13 mouse cellular contexts compared by ENCODE assay signal in the genomic region with DNA sequence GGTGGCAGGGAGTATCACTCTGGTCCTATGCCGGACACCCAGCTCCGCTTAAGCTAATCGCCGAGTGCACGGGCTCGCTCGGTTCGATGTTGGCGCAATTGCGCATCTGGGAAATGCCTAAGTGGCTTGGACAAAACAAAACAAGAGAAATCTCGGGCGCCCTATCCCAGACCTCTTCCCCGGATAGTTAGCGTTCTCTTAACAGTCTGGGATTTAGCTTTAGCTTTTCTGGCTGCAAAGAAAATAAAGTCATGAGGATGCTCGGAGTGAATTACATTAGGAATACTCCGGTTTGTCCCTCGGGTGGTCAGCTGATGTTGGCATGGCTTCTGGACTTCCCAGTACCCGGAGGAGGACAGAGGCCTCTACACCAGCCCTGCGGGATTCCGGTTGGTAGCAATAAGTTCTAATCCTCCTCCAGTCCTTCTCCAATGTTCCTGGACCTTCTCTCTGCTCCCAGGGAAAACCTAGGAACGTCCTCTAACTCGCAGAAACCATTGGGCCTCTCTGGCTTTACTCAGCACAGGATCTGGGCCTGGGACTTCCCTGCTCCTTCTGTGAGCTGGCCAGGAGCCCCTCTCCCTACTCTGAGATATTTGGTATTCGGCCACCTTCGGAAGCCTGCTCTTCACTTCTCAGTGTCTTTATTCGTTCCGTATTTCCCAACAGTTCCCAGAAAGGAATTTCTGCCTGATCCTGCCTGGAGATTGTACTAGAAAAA. TPM values are rescaled to one million over a fixed set of nuclear protein-coding genes. Genes with fewer than 3 reads are reported as not detected.
DNase-seq lines count a peak whose midpoint lies in the region; ATAC-seq lines count a peak whose summit lies in the region.
"Had no signal": no experiment of that assay in that cellular context is flagged by ENCODE, and none has a peak within 500 bp of the region (broad histone marks: within the 10 kb centered on the region; RNA-seq: fewer than 3 reads in every experiment).

No protein-coding gene starts in this region.

- no peaks in the 10 kb centered on the region for H3K36me3 ChIP-seq in kidney, embryonic 15.5 days
- no peaks in the 10 kb centered on the region for H3K36me3 ChIP-seq in embryonic facial prominence, embryonic 13.5 days
- no peaks in the 10 kb centered on the region for H3K36me3 ChIP-seq in hindbrain, embryonic 13.5 days
- no peaks in the 10 kb centered on the region for H3K36me3 ChIP-seq in midbrain, embryonic 16.5 days (ENCODE audit: control insufficient read depth, insufficient read depth, low read length)
- H3K36me3 ChIP-seq: G1E had no signal

- ATAC-seq in kidney, embryonic 15.5 days (replicated peaks; ENCODE audit: low FRiP score), result no peak
- no peak for ATAC-seq in embryonic facial prominence, embryonic 13.5 days (ENCODE audit: insufficient number of reproducible peaks, insufficient read depth, low FRiP score, low TSS enrichment, low read depth)
- no peak for ATAC-seq in hindbrain, embryonic 13.5 days (ENCODE audit: low FRiP score)
- ATAC-seq in midbrain, embryonic 16.5 days, result no peak

- H3K27me3 ChIP-seq in kidney, embryonic 15.5 days, result peaks cover 100% of the 10 kb centered on the region
- peaks cover 100% of the 10 kb centered on the region for H3K27me3 ChIP-seq in embryonic facial prominence, embryonic 13.5 days
- peaks cover 100% of the 10 kb centered on the region for H3K27me3 ChIP-seq in hindbrain, embryonic 13.5 days
- peaks cover 77% of the 10 kb centered on the region for H3K27me3 ChIP-seq in midbrain, embryonic 16.5 days (ENCODE audit: control insufficient read depth, insufficient read depth, low read depth, low read length)

- no peaks in the 10 kb centered on the region for H3K9me3 ChIP-seq in kidney, embryonic 15.5 days (replicated peaks)
- H3K9me3 ChIP-seq in embryonic facial prominence, embryonic 13.5 days, result no peaks in the 10 kb centered on the region
- no peaks in the 10 kb centered on the region for H3K9me3 ChIP-seq in hindbrain, embryonic 13.5 days
- no peaks in the 10 kb centered on the region for H3K9me3 ChIP-seq in midbrain, embryonic 16.5 days (replicated peaks; ENCODE audit: control insufficient read depth, low read length, poor library complexity, severe bottlenecking)

- H3K9ac ChIP-seq in kidney, embryonic 15.5 days, result no peak overlapping the region
- 0 out of 2 replicates have a peak overlapping the region, but pooled peaks have one; percentile 40 for H3K9ac ChIP-seq in embryonic facial prominence, embryonic 13.5 days
- H3K9ac ChIP-seq in hindbrain, embryonic 13.5 days, result no peak overlapping the region
- no peak overlapping the region for H3K9ac ChIP-seq in midbrain, embryonic 16.5 days (ENCODE audit: low read depth, low read length)

- H3K4me3 ChIP-seq in kidney, embryonic 15.5 days (replicated peaks), result peak overlapping the region; percentile 24
- H3K4me3 ChIP-seq in embryonic facial prominence, embryonic 13.5 days, result peak overlapping the region; percentile 34
- H3K4me3 ChIP-seq in hindbrain, embryonic 13.5 days, result peak overlapping the region; percentile 9; the same call in 1 of the 2 replicates
- H3K4me3 ChIP-seq in midbrain, embryonic 16.5 days (ENCODE audit: low read depth, low read length), result peak overlapping the region; percentile 24

- intact Hi-C loops in left cerebral cortex, postnatal 10 days (cut with DNase I), result no loop called here

- H3K4me1 ChIP-seq in kidney, embryonic 15.5 days, result peaks cover 28% of the 10 kb centered on the region
- H3K4me1 ChIP-seq in embryonic facial prominence, embryonic 13.5 days, result peaks cover 24% of the 10 kb centered on the region
- peaks cover 20% of the 10 kb centered on the region for H3K4me1 ChIP-seq in hindbrain, embryonic 13.5 days (replicated peaks)
- H3K4me1 ChIP-seq in midbrain, embryonic 16.5 days (ENCODE audit: control insufficient read depth, insufficient read depth, low read length), result peaks cover 3% of the 10 kb centered on the region; the same call in 1 of the 2 replicates

- H3K4me2 ChIP-seq in kidney, embryonic 15.5 days, result peak overlapping the region; percentile 36
- peak overlapping the region; percentile 51 for H3K4me2 ChIP-seq in embryonic facial prominence, embryonic 13.5 days
- H3K4me2 ChIP-seq in hindbrain, embryonic 13.5 days, result 0 out of 2 replicates have a peak overlapping the region, but pooled peaks have one; percentile 8
- H3K4me2 ChIP-seq in midbrain, embryonic 16.5 days (ENCODE audit: low read length), result peak overlapping the region; percentile 41

- no peak for DNase-seq in kidney, postnatal 4 days
- DNase-seq in frontal cortex, postnatal 10 days (ENCODE audit: low spot score in 2 of 2), result no peak
- no peak for DNase-seq in left cerebral cortex, postnatal 10 days (ENCODE audit: extremely low spot score in 1 of 2, low spot score in 2 of 2)
- no peak for DNase-seq in spleen, postnatal 36 days (ENCODE audit: low spot score in 2 of 2)
- DNase-seq: kidney, postnatal 10 days; right cerebral cortex, postnatal 25 days had no signal

- WGBS in kidney, embryonic 15.5 days, result 1% methylated on average over 26 of the region's 26 CpGs
- WGBS in embryonic facial prominence, embryonic 13.5 days, result 1% methylated on average over 26 of the region's 26 CpGs
- 1% methylated on average over 26 of the region's 26 CpGs for WGBS in hindbrain, embryonic 13.5 days
- 1% methylated on average over 26 of the region's 26 CpGs for WGBS in midbrain, embryonic 16.5 days

- no peak overlapping the region for H3K27ac ChIP-seq in kidney, embryonic 15.5 days
- no peak overlapping the region for H3K27ac ChIP-seq in embryonic facial prominence, embryonic 13.5 days
- H3K27ac ChIP-seq in hindbrain, embryonic 13.5 days, result no peak overlapping the region
- H3K27ac ChIP-seq in midbrain, embryonic 16.5 days (ENCODE audit: low read length), result no peak overlapping the region
- H3K27ac ChIP-seq: macrophage had no signal

RNA-seq across cellular contexts. Expression of gene Nkx2-5, which starts 4.9 kb away (rescaled TPM):
- not detected in 2 replicates for polyA plus RNA-seq in kidney, embryonic 15.5 days (2015; fragmentation: Nextera tagmentation; extraction: Ambion mirVana)
- 0.39 and 2.5 TPM in 2 replicates for polyA plus RNA-seq in embryonic facial prominence, embryonic 13.5 days (2015; fragmentation: Nextera tagmentation; extraction: Ambion mirVana)
- polyA plus RNA-seq in hindbrain, embryonic 13.5 days (2015; fragmentation: Nextera tagmentation; extraction: Ambion mirVana), result 0.39 and 0.67 TPM in 2 replicates
- not detected in 2 replicates for polyA plus RNA-seq in midbrain, embryonic 16.5 days (2015; fragmentation: Nextera tagmentation; extraction: Ambion mirVana)
- not detected for total RNA-seq in left cerebral cortex, postnatal 10 days (2021)
- total RNA-seq: G1E had no signal
- polyA plus RNA-seq: brain, embryonic 14.5 days; G1E; macrophage had no signal

RNA-seq across cellular contexts. Expression of gene Bnip1, which starts 59.0 kb away (rescaled TPM):
- 51.3 and 52.3 TPM in 2 replicates for polyA plus RNA-seq in kidney, embryonic 15.5 days (2015; fragmentation: Nextera tagmentation; extraction: Ambion mirVana)
- polyA plus RNA-seq in embryonic facial prominence, embryonic 13.5 days (2015; fragmentation: Nextera tagmentation; extraction: Ambion mirVana), result 52.3 and 64.3 TPM in 2 replicates
- polyA plus RNA-seq in hindbrain, embryonic 13.5 days (2015; fragmentation: Nextera tagmentation; extraction: Ambion mirVana), result 50.3 and 60.7 TPM in 2 replicates
- 62.3 and 64.2 TPM in 2 replicates for polyA plus RNA-seq in midbrain, embryonic 16.5 days (2015; fragmentation: Nextera tagmentation; extraction: Ambion mirVana)
- 10 to 100 TPM; 34.2 to 38.4 TPM for total RNA-seq in left cerebral cortex, postnatal 10 days (2021)
